ENCODE assay signal across 8 mouse cellular contexts in the genomic region with DNA sequence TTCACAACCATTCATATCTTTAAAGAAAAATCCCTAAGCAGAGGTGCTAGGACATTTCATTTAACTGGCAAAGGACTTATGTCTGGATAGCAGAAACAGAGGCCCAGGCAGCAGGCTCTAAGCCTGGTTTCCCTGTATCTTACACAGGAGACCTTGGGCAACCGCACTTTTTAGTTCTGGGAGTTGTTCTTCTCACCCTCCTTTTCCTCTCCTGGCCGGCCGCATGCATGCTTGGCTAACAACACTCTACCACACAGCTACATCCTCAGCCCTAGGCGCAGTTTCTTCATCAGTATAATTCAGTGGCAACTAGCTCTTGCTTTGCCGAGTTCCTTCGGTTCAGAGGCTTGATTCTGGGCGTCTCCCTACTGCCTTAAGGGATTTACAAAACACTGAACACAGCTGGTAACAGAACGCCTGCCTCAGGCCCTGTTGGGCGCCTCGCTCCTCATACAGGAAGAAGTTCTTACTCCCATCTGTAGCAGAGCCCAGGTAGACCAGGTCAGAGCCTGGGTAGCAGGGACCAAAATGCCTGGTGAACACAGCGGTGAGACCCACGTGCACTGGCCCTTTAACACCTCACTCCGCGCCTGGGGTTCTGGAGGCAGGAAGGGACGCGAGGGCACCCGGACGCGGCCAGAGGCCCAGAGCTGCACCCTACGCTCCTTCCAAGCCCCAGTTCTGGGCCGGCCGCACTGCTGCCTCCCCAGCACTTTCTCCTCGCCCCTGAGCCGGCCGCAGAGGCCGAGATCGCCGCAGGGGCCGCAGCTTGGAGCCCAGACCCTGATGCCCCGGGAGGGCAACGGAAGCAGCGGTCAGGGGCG. TPM values are rescaled to one million over a fixed set of nuclear protein-coding genes. Genes with fewer than 3 reads are reported as not detected.
A peak's percentile ranks its signal among the peaks of the same experiment; 100 is the strongest.
DNase-seq lines count a peak whose midpoint lies in the region; ATAC-seq and TF ChIP-seq lines count a peak whose summit lies in the region.

No protein-coding gene starts in this region.

- no peak for TF ChIP-seq EP300 in heart, adult 2 months (IDR thresholded peaks at IDR 0.05; ENCODE audit: insufficient read depth, low read depth, low read length)

- peak overlapping the region; percentile 81 for H3K9ac ChIP-seq in embryonic facial prominence, embryonic 11.5 days (replicated peaks; ENCODE audit: low read length)
- H3K9ac ChIP-seq in heart, adult 2 months (ENCODE audit: low read depth, low read length) = peak overlapping the region; percentile 93
- peak overlapping the region; percentile 84 for H3K9ac ChIP-seq in kidney, embryonic 15.5 days

- no peaks in the 10 kb centered on the region for H3K36me3 ChIP-seq in E14TG2a.4 (ENCODE audit: insufficient read depth, low read length)
- no peaks in the 10 kb centered on the region for H3K36me3 ChIP-seq in embryonic facial prominence, embryonic 11.5 days (replicated peaks; ENCODE audit: control insufficient read depth, insufficient read depth, low read depth, low read length)
- no peaks in the 10 kb centered on the region for H3K36me3 ChIP-seq in heart, adult 2 months (ENCODE audit: control insufficient read depth, insufficient read depth, low read length)
- no peaks in the 10 kb centered on the region for H3K36me3 ChIP-seq in kidney, embryonic 15.5 days

- H3K79me2 ChIP-seq in heart, adult 2 months (replicated peaks; ENCODE audit: control insufficient read depth, insufficient read depth, low read length) = no peaks in the 10 kb centered on the region

- TF ChIP-seq POLR2A in heart, adult 2 months (IDR thresholded peaks at IDR 0.05; ENCODE audit: insufficient read depth, low read depth, low read length) = no peak

- H3K9me3 ChIP-seq in E14TG2a.4 (ENCODE audit: low read length) = no peaks in the 10 kb centered on the region
- H3K9me3 ChIP-seq in embryonic facial prominence, embryonic 11.5 days (replicated peaks; ENCODE audit: control insufficient read depth, low read length) = no peaks in the 10 kb centered on the region
- H3K9me3 ChIP-seq in kidney, embryonic 15.5 days (replicated peaks) = no peaks in the 10 kb centered on the region

- H3K27me3 ChIP-seq in E14TG2a.4 (ENCODE audit: insufficient read depth, low read length) = peaks cover 9% of the 10 kb centered on the region
- peaks cover 7% of the 10 kb centered on the region; the same call in 1 of the 2 replicates for H3K27me3 ChIP-seq in embryonic facial prominence, embryonic 11.5 days (ENCODE audit: control insufficient read depth, insufficient read depth, low read length)
- no peaks in the 10 kb centered on the region for H3K27me3 ChIP-seq in heart, adult 2 months (ENCODE audit: control insufficient read depth, insufficient read depth, low read length)
- H3K27me3 ChIP-seq in kidney, embryonic 15.5 days = no peaks in the 10 kb centered on the region

- H3K27ac ChIP-seq in embryonic facial prominence, embryonic 11.5 days (replicated peaks; ENCODE audit: low read depth, low read length) = no peak overlapping the region
- H3K27ac ChIP-seq in heart, adult 2 months = peak overlapping the region; percentile 90
- peak overlapping the region; percentile 88 for H3K27ac ChIP-seq in kidney, embryonic 15.5 days

- ATAC-seq in embryonic facial prominence, embryonic 11.5 days (replicated peaks; ENCODE audit: insufficient number of reproducible peaks, low FRiP score, low TSS enrichment, low read depth) = peak; percentile 64
- ATAC-seq in kidney, embryonic 15.5 days (replicated peaks; ENCODE audit: low FRiP score) = peak; percentile 74
- ATAC-seq in megakaryocyte, adult 5-6 weeks (ENCODE audit: poor library complexity, severe bottlenecking) = peak; percentile 29

- H3K4me3 ChIP-seq in E14TG2a.4 (replicated peaks; ENCODE audit: low read length) = peak overlapping the region; percentile 91
- H3K4me3 ChIP-seq in embryonic facial prominence, embryonic 11.5 days (ENCODE audit: low read depth, low read length) = peak overlapping the region; percentile 77
- peak overlapping the region; percentile 99 for H3K4me3 ChIP-seq in heart, adult 2 months
- H3K4me3 ChIP-seq in kidney, embryonic 15.5 days (replicated peaks) = peak overlapping the region; percentile 94

- H3K4me1 ChIP-seq in E14TG2a.4 (replicated peaks; ENCODE audit: low read depth, low read length) = peaks cover 32% of the 10 kb centered on the region
- H3K4me1 ChIP-seq in embryonic facial prominence, embryonic 11.5 days (ENCODE audit: control insufficient read depth, insufficient read depth, low read length) = no peaks in the 10 kb centered on the region; the same call in 1 of the 2 replicates
- H3K4me1 ChIP-seq in heart, adult 2 months (ENCODE audit: control insufficient read depth, insufficient read depth, low read length) = peaks cover 6% of the 10 kb centered on the region; the same call in 1 of the 2 replicates
- peaks cover 28% of the 10 kb centered on the region for H3K4me1 ChIP-seq in kidney, embryonic 15.5 days

- no peak for TF ChIP-seq CTCF in E14TG2a.4 (conservative IDR thresholded peaks at IDR 0.05; ENCODE audit: low read length)
- no peak for TF ChIP-seq CTCF in heart, adult 2 months (IDR thresholded peaks at IDR 0.05)

- WGBS in embryonic facial prominence, embryonic 11.5 days = 2% methylated on average over 29 of the region's 33 CpGs
- 2% methylated on average over 33 of the region's 33 CpGs for WGBS in heart, adult 2 months
- 2% methylated on average over 33 of the region's 33 CpGs for WGBS in kidney, embryonic 15.5 days

- intact Hi-C loops in heart, adult 2 months (cut with DNase I) = loop anchor here (5.0 kb wide), 1 partner anchor 312 kb away; a partner anchor contains a TSS

- peak; percentile 40 for DNase-seq in gastrocnemius, adult 18-20 months (ENCODE audit: low spot score)
- no peak for DNase-seq in gastrocnemius, postnatal 25 days
- peak; percentile 33 for DNase-seq in embryonic facial prominence, embryonic 11.5 days (ENCODE audit: low spot score)
- no peak for DNase-seq in heart, adult 2 months
- peak; percentile 49 for DNase-seq in urinary bladder, postnatal 25 days (ENCODE audit: low spot score)

- peak overlapping the region; percentile 100 for H3K4me2 ChIP-seq in embryonic facial prominence, embryonic 11.5 days (ENCODE audit: low read depth, low read length)
- peak overlapping the region; percentile 97 for H3K4me2 ChIP-seq in kidney, embryonic 15.5 days

RNA-seq across cellular contexts. Expression of a gene that starts 7.7 kb away (rescaled TPM):
- total RNA-seq in gastrocnemius, adult 18-20 months (2021) = 1 to 10 TPM; 8.2 to 8.4 TPM
- 1 to 10 TPM; 6.8 to 8.4 TPM for total RNA-seq in gastrocnemius, postnatal 25 days (2021)
- polyA plus RNA-seq in embryonic facial prominence, embryonic 11.5 days (2014; fragmentation: Nextera tagmentation; extraction: Ambion mirVana) = 5.2 and 6.2 TPM in 2 replicates
- total RNA-seq in heart, adult 2 months (2021) = 10 to 100 TPM; 11.6 to 13.1 TPM
- polyA plus RNA-seq in heart, adult 2 months (2012; rRNA removed) = 30.5 and 35.8 TPM in 2 replicates
- polyA plus RNA-seq in kidney, embryonic 15.5 days (2015; fragmentation: Nextera tagmentation; extraction: Ambion mirVana) = 18.4 and 18.7 TPM in 2 replicates
- 14.0 and 17.3 TPM in 2 replicates for total RNA-seq in megakaryocyte, adult 5-6 weeks (2015)
- total RNA-seq in megakaryocyte, adult 5-6 weeks (2017) = 13.6 and 18.9 TPM in 2 replicates

RNA-seq across cellular contexts. Expression of a gene that starts 56.1 kb away (rescaled TPM):
- total RNA-seq in gastrocnemius, adult 18-20 months (2021) = 1,000 to 10,000 TPM; 1,142 to 1,473 TPM
- 100 to 1,000 TPM; 871 to 916 TPM for total RNA-seq in gastrocnemius, postnatal 25 days (2021)
- 2.7 and 4.3 TPM in 2 replicates for polyA plus RNA-seq in embryonic facial prominence, embryonic 11.5 days (2014; fragmentation: Nextera tagmentation; extraction: Ambion mirVana)
- total RNA-seq in heart, adult 2 months (2021) = 100 to 1,000 TPM; 783 to 919 TPM
- polyA plus RNA-seq in heart, adult 2 months (2012; rRNA removed) = 468 and 899 TPM in 2 replicates
- polyA plus RNA-seq in kidney, embryonic 15.5 days (2015; fragmentation: Nextera tagmentation; extraction: Ambion mirVana) = 18.4 and 18.6 TPM in 2 replicates
- total RNA-seq in megakaryocyte, adult 5-6 weeks (2015) = 1.5 and 2.4 TPM in 2 replicates
- 0.84 and 2.4 TPM in 2 replicates for total RNA-seq in megakaryocyte, adult 5-6 weeks (2017)

Comparison
In these comparisons a context has a peak if more than half of its experiments do, and no peak if none do; other contexts are left out.
1. DNase-seq: peak in gastrocnemius, adult 18-20 months (single experiment), embryonic facial prominence, embryonic 11.5 days (single experiment) and urinary bladder, postnatal 25 days (single experiment); none in gastrocnemius, postnatal 25 days (single experiment) and heart, adult 2 months (0 of 2).
2. RNA of a gene that starts 56.1 kb away (total RNA-seq): 1,142 to 1,473 TPM in gastrocnemius, adult 18-20 months, 783 to 919 TPM in heart, adult 2 months and 871 to 916 TPM in gastrocnemius, postnatal 25 days; 0.84 to 2.4 TPM in megakaryocyte, adult 5-6 weeks; every median in the first group is over 100 times any median in the second.
3. Peak in every context shown above with its lines, with median percentiles within 50 percentile points of each other: H3K4me3 ChIP-seq, ATAC-seq and H3K9ac ChIP-seq.